Mouse (Mus musculus) ovary, postnatal 14 days (tissue): ENCODE measurements around the gene Lxn.

Experiments
- DNase-seq: peaks from one replicate; pipeline ENCODE4 v3.0.0; 2022; ENCODE audit warnings: low spot score

The Lxn gene

GRCm38 (mm10) chr3:67459881-67460280, 3.8 kb downstream of the Lxn start:
- no peak for DNase-seq

- no peak for DNase-seq
Measured at GRCm38 (mm10) chr3:67450601-67451210, 13.0 kb downstream of the Lxn start.

- no peak for DNase-seq
Measured at GRCm38 (mm10) chr3:67449660-67450059, 14.1 kb downstream of the Lxn start.

- DNase-seq, result no peak
Measured at GRCm38 (mm10) chr3:67447143-67447542, 16.6 kb downstream of the Lxn start.

- no peak for DNase-seq
Measured at GRCm38 (mm10) chr3:67434011-67434410, 29.7 kb downstream of the Lxn start.

GRCm38 (mm10) chr3:67429999-67430380, 33.7 kb downstream of the Lxn start, which contains the start of gene Gfm1:
TSS of gene Gfm1 (plus strand) at chr3:67430096.
- peak; percentile 83 for DNase-seq

GRCm38 (mm10) chr3:67429338-67429998, 34.3 kb downstream of the Lxn start:
- DNase-seq, result no peak
